Mouse (Mus musculus): ENCODE measurements around the gene Col4a1.

Col4a1 gene

GRCm38 (mm10) chr8:11299317-11299602, 13.4 kb downstream of the Col4a1 start:
- DNase-seq (ENCODE audit: low read depth, low spot score) = no peak

DNA sequence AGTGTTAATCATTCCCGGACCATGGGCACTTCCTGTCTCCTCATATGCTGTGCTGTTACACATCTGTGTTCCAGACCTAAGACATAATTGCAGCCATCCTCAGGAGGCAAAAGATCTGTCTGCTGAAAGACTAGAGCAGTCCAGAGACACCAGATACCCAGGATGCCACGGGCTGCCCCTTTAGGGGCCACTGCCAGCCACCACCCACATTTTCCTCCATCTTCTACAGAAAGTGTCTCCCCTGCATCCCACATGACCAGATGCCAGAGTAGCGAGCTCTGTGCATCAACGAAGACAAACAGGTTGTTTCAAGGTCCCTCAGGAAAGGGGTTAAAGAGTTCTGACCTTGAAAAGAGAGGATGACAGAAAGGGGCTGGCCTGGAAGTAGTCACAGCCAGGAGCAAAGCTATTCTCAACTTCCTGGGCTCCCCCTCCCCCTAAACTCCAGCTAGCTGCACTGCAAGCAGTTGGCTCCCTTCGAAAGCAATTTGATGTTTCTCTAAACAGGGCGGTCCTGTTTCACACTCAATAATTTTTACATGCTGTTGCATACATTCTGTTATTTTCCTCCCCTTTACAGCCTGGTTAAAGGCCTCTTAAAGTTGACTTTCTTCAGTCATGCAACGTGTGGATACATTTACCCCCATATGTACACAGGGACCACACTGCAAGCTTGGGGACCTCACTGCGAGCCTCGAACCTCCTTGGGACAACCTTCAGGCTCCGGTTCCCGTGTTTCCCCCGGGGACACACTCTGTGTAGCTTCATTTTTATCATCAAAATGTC, 13.9 kb downstream of the Col4a1 start:
- no peak for DNase-seq (ENCODE audit: low read depth, low spot score)

DNA sequence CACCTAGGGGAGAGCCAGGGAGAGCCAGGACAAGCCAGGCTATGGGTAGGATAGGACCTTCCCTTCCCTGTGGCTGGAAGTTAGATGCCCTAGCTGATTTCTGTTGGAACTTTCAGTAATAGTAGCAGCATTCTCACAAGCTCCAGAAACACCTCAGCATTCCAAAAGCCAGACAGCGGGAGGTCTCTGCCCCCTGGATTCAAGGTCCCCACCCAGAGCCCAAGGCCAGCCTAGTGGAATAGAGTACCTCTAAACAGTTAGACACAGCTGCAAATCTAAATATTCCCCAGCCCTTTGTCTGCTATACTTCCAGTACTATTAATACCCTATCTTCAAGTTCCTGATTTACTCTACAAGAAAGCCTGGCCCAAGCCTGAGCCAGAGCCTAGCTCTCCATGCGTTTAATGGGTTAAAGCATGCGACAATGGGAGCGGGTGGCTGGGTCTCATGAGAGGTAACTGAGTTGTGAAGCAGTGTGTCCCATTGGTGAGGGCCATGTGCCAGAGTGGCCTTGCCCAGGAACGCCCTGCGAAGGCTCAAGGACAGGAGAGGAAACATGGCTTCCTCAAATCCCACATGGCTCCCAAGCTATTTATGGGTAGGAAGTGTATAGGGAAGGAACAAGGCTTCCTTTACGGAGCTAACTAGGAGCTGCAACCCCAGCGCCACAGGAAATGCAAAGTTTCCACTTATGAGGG, 15.3 kb downstream of the Col4a1 start:
- peak; percentile 36 for DNase-seq (ENCODE audit: low read depth, low spot score)

GRCm38 (mm10) chr8:11296282-11296943, 16.2 kb downstream of the Col4a1 start:
- DNase-seq (ENCODE audit: low read depth, low spot score) = no peak

DNA sequence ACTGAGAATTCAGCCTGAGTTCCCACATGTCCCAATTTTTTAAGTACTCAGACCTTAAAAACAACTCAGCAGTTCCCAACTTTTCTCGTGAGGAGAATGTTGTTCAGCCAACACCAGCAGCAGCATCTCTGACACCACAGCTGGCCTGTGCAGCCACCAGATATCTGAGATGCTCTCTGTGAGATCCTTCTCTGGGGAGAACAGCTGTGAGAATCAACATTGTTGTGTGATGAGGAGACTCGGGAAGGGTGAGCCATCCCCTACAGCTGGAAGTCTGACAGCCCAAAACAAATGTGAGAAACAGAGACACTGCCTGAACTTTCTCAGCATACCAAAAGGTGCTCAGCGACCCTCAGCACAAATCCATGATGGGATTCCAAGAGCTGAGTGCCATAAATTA, 20.0 kb downstream of the Col4a1 start:
- peak; percentile 81 for DNase-seq (ENCODE audit: low read depth, low spot score)

DNA sequence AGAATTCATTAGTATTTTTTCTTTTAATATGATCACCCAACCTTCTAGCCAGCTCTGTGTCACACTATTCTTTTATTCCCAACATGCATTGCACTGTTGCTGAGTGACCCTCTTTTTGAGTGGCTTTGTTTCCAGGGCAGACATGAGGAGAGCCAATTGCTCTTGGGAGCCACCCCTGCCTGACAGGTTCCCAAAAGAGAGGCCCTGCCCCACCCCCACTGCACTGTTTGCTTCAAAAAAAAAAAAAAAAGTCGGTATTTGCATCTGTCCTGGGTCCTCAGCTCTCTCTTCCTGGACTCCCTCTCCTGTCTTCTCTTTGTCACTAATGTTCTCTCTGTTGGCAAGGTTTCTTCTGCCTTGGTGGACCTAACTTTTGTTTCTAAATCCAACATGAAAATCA, 22.1 kb downstream of the Col4a1 start:
- DNase-seq (ENCODE audit: low read depth, low spot score) = no peak

- DNase-seq (ENCODE audit: low read depth, low spot score) = peak; percentile 56
Observed at GRCm38 (mm10) chr8:11288286-11288685, 24.3 kb downstream of the Col4a1 start.

- no peak for DNase-seq (ENCODE audit: low read depth, low spot score)
Observed at GRCm38 (mm10) chr8:11287139-11287538, 25.5 kb downstream of the Col4a1 start.

DNA sequence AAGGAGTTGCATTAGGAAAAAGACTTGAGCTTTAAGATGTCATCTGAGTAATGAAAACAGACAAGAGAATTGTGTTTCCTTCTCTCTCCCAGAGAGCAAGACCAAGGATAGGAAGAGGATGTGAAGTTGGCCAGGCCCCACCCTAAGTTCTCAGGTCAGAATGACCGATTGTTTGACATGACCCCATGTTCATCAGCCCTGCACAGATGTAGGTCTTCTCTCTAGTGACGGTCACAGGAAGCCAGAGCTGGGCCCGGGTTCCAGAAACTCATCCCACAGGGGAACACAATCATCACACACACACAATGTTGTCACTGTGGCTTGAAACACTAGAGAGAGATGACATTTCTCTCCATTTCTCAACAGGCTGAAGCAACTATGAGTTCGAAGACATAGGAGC, 27.2 kb downstream of the Col4a1 start:
- DNase-seq (ENCODE audit: low read depth, low spot score) = no peak

DNA sequence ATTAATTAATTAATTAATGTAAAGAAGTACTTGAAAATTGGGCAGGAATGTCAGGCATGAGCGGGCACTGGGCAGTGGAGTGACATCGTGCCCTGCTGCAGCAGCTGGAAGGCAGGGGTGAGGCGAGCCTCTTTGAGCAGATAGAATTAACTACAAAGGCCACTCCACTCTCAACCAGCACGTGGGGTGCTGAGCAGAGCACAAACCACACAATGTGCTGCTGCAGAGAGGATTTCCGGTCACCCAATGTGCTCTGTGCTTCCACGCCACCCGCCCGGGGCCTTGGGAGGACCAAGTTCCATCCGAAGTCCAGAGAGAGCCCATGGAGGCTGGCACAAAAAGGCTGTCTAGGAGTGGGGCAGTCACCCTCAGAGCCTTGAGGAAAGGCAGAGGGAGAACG, 29.4 kb downstream of the Col4a1 start:
- DNase-seq (ENCODE audit: low read depth, low spot score) = no peak

GRCm38 (mm10) chr8:11282696-11283095, 29.9 kb downstream of the Col4a1 start:
- DNase-seq (ENCODE audit: low read depth, low spot score) = no peak

DNA sequence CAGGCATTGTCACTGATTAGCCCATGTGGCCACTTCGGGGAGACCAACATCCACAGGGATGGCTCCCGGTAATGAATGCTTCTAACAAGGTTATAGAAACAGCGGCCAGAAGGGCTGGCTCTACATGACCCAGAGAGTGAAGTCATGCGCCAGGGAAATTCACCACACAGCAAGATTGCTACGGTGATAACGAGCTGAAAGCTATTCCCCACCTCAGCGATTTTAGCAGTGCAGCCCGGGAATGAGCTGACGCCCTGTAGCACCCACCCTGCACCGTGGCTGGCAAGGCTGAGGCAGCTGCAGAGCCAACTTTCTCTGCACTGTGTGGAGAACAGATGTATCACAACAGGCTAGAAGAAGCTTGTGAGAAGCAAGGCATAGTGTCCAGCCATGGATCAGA, 30.5 kb downstream of the Col4a1 start:
- no peak for DNase-seq (ENCODE audit: low read depth, low spot score)

DNA sequence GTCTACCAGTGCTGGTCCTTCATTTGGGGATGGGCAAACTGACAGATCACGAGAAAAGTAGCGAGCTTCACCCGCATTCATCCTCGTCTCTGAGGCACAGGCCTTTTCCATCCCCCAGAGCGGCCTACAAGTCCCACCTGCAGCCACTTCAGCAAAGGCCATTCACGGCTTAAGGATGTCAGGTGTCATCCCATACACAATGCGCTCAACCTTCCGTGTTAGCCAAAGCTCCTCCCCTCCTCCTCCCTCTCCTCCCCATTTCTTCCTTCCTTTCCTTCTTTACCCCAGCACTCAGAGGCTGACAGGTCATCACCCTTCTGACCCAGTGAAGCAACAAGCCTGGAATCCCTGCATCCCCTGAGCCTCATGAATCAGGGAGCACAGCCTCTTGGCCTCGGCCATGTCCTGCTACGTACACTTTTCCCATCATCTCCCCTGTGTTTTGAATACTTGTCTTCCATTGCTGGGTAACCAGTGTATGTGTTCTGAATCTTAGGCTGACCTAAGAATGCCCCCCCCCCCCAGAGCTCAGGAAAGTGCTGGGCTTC, 31.8 kb downstream of the Col4a1 start:
- peak; percentile 54 for DNase-seq (ENCODE audit: low read depth, low spot score)

DNA sequence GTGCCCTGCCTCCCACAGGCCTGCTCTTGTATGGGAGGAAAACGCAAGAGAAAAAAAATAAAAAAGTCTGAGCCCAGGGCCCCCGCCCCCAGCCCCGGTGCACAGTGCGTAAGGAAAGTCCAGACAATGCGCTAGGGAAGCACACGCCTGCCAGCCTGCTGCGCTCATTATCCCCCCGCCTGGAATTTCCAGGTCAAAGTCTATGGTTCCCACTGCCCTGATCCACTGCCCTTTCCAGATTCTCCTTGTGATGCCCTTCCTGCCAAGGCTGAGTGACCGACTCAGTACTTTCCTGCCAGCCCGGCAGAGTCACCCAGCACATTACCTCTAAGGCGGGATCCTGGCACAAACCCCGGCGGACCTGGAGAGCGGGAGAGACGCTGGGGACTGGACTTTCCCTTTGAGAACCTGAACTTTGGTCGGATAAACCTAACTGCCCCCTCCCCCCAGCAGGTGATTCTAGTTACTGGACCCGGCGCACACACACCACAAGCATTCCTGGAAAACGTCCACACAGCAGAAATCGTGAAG, 33.3 kb downstream of the Col4a1 start:
- no peak for DNase-seq (ENCODE audit: low read depth, low spot score)

DNA sequence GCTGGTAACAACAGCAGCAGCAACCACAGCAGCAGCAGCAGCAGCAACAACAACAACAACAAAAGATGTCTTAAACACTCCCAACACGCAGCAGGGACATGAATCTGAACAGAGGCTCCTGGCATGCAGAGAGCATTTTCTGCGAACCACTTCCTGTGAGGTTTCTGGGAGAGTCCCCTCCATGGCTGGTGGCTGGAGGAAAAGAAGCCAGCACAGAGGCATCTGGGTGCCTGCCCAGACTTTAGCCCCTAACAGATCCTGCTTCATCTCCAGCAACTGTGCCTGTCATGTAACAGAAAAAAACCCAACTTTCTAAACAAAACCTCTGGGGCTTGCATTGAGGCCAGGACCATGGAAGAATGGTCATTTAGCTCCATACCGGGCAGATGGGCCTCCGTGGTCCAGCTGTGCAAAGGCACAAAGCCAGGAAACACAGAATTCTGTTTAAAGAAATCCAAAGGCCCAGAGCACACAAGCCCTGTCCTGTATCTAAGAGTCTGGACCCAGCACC, 34.5 kb downstream of the Col4a1 start:
- peak; percentile 69 for DNase-seq (ENCODE audit: low read depth, low spot score)

- peak; percentile 78 for DNase-seq (ENCODE audit: low read depth, low spot score)
Observed at GRCm38 (mm10) chr8:11277602-11278051, 35.0 kb downstream of the Col4a1 start.

DNA sequence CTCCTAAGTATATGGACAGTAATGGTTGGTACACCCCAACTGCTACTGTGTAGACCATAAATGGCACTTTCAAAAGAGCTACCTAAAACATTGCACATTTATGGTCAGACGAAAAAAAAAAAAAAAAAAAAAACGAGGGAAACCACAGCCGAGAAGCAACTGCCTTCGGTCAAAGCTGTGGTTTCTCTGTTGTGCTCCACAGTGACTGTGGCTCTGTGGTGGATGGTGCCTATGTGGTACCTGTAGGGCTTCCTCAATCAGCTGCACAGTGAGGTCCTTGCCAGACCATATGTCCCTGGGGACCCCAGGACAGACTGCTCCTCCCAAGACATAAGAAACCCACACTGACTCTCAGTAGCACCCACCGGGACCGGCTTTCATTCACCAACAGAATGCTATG, 36.3 kb downstream of the Col4a1 start:
- DNase-seq (ENCODE audit: low read depth, low spot score) = no peak

DNA sequence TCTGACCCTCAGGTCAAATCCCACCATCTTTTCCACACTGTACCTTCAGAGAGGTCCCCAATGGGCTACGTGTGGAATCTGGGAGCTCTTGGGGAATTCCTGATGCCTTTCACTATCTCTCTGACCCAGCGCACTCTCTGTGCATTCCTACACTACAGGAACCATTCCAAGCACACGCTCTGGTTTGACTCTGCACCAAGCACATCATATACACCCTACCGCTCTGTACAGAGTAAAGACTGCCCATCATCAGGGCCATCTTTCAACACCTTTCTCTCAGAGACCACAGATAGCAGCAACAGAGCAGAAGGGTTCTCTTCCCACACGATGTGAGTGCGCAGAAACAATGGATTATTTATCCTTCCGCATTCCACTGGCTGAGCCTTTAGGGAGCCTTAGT, 38.2 kb downstream of the Col4a1 start:
- DNase-seq (ENCODE audit: low read depth, low spot score) = no peak

DNA sequence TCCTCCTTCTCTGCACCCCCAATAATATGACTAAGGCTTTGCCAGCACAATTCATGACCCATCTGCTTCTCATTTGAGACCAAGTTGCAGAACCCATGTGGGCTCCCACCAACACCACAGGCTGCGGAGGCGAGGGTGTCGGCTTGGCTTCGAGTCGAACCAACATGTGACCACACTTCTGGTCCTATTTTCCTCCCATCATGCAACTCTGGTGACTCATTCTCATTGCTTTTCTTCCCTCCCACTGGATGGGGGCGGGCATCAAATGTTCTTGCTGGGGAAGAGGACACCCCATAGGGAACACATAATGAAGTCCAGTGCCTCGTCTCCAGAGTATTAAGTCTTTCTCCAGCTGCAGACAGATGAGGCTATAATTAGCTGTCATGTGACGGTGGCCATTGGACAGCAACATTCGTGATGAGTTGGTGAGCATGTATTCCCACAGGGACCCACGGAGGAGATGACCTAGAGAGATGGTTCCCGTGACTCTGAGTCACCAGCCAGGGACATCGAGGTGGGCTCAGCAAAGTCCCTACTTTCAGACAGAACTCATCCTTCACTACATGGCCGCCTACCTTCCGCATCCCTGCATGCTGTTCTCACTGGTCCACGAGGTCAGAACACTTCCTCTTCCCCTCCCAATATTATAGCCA, 39.0 kb downstream of the Col4a1 start:
- peak; percentile 86 for DNase-seq (ENCODE audit: low read depth, low spot score)

- DNase-seq (ENCODE audit: low read depth, low spot score) = no peak
Observed at GRCm38 (mm10) chr8:11272205-11272604, 40.4 kb downstream of the Col4a1 start.

GRCm38 (mm10) chr8:11270826-11271225, 41.8 kb downstream of the Col4a1 start:
- DNase-seq (ENCODE audit: low read depth, low spot score) = peak; percentile 69

DNA sequence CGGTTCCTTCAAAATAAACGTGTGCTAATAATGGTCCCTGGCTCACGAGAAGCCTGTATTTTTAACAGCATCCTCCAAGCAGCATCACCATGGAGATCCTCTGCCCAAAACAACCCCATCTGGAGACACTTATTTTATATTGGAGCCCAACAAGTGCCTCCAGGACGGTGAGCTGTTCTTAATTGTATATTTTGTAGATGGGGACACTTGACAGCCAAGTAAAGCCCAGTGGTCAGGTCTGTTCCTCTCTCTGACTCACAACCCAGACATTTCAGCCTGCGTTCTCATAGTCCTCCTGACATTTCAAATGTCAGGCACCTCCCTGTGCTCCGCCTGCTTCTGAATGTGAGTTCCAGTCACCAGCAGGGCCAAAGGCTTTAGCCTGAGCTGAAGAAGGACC, 43.9 kb downstream of the Col4a1 start:
- DNase-seq (ENCODE audit: low read depth, low spot score) = no peak

Measured in skeletal muscle tissue, adult 2 months (tissue).